Mouse (Mus musculus) kidney, adult 8-10 months (tissue): ENCODE data around the gene 9530053A07Rik.

Experiments used
- DNase-seq, 2 experiments: peaks; one replicate each; pipeline ENCODE4 v3.0.0; 2022

9530053A07Rik gene

DNA sequence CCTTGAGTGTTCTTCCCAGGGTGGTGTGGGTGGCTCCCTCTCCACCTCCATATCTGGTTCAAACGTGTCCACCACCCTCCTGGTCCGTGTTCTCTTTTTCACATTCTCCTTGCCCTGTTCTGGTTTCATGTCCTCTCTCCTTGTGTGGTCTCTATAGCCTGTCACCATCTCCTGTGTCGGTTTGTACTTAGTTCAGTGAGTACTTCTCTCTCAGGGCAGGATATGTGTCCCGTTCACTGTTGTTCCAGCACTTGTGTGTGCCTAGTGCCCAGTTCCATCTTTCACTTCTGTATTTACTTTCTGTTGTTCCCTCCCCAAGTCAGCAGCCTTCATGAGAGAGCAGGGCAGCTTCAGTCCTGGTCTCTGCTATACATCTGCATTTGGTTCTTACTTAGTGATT is 46.1 kb downstream of the 9530053A07Rik start:
- no peak for DNase-seq

DNA sequence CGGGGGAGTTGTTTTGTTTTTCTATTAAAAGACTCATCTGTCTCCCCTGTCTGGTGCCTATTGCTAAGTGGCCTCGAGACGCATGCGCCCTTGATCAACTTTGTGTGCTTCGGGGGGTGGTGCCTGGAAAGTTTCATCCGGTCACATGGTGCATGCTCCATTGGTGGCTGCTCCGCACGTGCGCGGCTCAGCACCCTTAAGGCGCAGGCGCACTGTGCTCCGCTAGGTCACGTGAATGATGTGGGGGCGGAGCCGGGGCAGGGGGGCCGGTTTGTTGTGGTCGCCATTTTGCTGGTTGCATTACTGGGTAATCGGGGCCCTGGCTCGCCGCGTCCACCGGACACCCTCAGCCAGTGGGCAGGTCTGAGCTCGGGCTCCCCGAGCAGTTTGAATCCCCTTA is 50.0 kb downstream of the 9530053A07Rik start, which contains the start of gene Dyrk1b:
Gene Dyrk1b, plus strand, starts transcription at position 242 of the 400 bp plus-strand sequence.
- DNase-seq, result peak; percentile 98 to 99

DNA sequence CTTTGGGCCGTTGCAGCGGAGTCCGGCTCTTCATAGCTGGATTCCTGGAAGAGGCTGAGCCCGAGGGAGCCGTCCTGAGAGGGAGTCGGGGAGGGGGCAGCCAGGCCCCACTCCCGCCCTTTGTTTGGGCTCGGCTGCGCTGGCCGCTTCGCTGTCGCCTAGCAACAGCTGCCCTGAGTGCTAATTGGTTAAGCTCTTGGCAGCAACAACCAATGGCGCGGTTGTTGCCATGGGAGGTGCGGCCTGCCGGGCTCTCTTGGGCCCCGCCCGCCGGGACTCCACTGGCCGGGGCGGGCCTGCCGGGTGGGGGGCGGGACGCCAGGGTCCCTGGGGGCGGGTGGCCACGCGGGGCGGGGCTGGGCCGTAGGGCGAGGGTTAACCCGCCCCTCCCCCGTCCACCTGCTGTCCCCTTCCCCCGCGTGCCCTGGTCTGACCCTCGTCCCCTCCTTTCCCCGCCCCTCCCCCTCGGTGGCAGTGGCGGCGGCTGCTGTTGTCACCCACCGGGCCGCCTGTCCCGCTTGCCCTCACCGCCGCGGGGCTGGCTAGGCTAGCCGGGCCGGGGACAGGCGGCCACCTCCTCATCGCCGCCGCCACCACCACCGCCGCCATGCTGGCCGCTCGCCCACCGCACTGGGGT is 50.6 kb downstream of the 9530053A07Rik start:
- peak; percentile 95 for DNase-seq

DNA sequence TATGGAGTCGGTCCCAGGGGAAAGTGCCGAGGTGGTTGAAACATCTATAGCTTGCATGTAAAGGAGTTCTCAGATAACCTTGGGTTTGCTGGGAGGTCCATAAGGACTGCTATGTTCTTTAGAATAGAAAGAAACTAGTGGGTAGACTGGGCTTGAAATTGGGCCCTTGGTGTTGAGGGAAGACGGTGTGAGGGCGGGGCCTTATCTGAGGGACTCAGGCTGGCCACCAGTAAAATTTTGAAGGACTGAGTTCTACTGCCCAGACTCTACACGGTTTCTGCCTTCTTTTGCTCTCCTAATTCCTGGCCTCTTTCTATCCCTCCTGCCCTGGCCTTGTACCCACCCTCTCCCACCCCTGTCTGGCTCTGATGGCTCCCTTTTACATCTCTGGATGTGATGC is 51.6 kb downstream of the 9530053A07Rik start:
- no peak for DNase-seq

DNA sequence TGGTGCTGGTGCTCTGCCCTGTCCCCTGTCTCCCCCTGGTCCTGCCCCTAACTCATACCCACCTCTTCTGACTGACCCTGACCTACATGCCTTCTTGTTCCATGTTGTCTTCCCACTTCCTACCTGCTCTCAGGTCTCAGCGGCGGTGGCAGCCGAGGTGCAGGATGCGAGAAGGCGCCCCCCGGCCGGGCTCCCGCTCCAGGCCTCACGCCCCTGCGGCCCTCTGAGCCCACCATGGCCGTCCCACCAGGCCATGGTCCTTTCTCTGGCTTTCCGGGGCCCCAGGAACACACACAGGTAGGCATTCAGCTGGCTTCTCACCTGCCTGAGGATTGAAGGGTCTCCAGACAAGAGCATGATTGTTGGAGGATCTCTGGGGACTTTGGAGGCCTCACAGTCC is 52.1 kb downstream of the 9530053A07Rik start:
- no peak for DNase-seq

DNA sequence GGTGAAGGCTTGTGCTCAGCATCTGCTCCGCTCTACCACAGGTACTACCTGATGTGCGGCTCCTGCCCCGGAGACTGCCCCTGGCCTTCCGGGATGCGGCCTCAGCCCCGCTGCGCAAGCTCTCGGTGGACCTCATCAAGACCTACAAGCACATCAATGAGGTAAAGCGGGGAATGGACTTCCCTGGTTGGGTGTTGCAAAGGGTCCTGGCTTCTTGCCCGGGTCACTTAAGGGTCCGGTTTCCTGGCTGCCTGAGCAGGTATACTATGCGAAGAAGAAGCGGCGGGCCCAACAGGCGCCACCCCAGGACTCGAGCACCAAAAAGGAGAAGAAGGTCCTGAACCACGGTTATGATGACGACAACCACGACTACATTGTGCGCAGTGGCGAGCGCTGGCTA is 53.1 kb downstream of the 9530053A07Rik start:
- DNase-seq, result no peak

DNA sequence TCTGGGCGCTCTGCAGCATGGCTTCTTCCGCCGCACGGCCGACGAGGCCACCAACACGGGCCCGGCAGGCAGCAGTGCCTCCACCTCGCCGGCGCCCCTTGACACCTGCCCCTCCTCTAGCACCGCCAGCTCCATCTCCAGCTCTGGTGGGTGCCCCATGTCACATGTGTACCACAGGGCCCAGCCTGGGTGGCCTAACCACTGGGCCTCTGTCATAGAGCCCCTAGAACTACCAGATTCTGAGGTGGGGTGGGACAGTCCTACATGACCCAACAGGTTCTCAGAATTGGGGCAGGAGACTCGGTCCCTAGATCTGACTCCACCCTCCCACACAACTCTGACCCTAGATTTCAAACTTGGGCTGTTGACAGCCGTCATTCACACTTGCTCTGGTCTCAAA is 56.6 kb downstream of the 9530053A07Rik start:
- DNase-seq, result no peak

DNA sequence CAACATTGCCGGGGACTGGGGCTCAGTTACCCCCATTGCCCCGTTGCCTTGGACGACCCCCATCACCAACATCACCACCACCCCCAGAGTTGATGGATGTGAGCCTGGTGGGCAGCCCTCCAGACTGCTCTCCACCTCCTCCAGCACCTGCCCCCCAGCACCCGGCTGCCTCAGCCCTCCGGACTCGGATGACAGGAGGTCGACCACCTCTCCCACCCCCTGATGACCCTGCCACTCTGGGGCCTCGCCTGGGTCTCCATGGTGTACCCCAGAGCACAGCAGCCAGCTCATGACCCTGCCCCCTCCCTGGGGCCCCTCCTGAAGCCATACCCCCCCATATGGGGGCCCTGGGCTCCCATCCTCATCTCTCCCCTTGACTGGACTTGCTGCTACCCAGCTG is 57.4 kb downstream of the 9530053A07Rik start:
- no peak for DNase-seq

DNA sequence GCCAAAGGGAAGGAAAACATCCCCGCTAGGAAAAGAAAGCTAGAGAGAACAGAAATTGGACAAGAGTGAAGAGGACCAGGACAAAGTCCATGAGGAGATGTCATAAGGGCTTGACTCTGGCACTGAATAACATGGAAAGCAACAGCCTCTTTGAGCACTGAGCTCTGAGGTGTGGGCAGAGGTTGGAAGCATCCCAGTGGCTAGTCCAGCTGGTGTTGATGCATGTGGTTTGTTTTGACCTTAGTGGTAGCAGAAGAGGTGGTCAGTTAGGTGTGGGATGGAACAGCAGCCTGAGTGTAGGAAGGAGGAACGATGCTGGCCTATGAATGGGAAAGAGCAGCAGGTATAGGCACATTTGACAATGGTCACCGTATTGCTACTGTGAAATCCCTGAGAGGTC is 62.2 kb downstream of the 9530053A07Rik start:
- no peak for DNase-seq

DNA sequence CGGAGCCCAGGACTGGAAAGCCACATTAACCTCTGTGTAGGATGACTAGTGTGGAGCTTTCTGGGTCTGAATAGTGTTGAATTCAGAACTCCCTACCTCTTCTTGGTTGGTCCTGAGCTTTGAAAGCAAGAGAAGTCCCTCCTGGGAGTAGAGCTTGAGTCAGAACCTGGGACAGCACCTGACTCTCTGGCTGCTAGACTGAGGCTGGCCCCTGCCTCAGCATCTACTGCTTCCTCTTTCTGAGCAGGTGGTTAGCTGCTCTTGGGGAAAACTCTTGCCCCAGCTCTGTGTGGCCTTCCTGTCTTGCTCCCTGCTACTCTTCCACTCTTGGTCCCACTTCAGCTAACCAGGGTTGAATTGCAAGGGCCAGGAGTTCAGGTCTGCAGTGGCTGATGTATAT is 62.6 kb downstream of the 9530053A07Rik start:
- DNase-seq, result no peak

DNA sequence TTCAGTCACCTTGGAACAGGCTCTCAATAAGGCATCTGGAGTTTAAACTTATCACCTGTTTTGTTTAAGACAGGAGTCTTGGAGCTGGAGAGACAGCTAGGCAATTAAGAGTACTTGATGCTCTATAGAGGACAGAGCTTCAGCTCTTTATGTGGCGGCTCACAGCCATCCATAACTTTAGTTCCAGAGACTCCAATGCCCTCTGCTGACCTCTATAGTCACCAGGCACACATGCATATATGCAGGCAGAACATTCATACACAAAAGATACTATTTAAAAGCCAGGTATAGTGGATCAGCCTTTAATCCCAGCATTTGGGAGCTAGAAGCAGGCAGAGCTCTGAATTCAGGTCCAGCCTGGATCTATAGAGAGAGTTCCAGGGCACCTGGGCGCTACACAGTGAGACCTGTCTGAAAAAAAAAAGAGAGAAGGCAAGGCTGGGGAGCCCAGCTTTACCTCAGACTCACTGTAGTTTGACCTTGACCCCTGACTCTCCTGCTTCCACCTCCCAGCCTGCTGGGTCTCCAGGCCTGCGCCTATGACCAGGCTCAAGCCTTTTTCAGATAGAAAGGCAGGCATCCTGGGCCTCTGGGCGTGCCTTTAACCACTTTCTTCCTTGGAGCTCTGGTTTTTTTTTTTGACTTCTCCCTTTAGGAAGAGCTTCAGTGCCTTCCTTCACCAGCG is 66.3 kb downstream of the 9530053A07Rik start:
- no peak for DNase-seq

DNA sequence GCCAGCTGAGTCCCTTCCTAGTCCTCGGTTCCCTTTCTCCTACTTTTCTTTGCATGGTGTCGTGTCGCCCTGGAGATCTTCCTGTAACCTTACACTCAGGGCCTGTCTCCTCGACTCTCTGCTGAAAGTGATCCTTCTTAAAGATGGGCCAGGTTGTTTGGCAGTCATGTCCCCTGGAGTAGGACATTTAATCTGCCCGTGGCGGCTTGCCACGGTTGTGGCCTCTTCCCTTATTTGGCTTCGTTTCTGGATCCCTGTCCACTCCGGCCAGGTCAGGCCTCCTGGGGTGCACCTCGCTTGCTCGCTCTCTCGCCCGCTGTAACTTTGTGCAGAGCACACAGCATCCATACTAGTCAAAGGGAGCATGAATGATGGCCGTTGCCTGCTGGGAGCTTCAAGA is 67.3 kb downstream of the 9530053A07Rik start:
- no peak for DNase-seq

DNA sequence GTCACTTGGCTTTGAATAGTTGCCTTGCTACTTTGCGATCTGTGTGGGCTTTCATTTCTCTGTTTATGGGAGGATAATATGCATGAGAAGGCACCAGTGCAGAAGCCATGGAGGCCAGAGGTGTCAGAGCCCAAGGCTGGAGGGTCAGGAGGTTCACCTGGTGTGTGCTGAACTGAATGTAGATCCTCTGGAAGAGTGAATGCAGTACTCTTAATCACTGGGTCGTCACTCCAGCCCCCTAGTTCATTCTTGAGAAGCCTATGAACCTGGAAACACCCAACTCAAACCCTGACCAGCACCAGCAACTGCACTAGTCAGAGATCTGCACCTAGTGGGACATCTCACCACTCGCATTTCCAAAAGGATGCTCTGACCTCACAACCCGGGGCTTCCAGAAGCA is 69.8 kb downstream of the 9530053A07Rik start:
- DNase-seq, result no peak

DNA sequence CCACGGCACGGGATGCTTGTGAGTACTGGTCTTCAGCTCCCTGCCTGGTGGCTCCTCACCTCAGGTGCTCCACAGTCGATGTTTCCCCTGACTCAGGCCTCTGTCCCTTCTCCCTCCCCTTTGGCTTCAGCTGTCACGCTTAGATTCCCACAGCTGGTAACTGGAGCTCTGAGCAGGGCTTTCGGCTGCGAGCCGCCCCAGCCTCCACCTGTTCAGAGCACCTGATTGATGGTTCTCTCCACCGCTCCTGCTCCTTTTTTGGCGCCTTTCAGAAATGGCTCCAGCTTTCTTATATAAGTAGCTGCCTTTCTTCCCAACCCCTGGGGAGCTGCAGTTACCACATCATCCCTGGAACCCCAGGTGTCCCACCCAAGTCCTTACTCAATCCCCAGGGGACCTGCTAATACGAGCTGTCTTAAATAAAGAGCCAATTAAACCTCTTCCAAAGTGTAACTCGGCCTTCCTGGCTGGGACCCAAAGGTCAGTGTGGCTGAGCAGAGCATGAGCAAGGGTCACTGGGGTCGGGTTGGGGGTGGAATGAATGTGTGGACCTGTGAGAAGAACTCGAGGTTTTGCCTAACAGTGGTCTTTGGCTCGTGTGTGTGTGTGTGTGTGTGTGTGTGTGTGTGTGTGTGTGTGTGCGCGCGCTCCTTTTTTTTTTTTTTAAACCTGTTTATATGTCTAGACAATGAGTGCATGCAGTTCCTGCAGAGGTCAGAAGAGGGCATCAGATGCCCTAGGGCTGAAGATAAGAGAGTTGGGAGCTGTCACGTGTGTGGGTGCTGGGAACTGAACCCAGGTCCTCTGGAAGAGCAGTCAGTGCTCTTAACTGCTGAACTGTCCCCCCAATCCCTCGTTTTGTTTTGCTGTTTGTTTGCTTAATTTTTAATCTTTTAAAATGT is 74.2 kb downstream of the 9530053A07Rik start:
- DNase-seq, result peak; percentile 73 to 77

DNA sequence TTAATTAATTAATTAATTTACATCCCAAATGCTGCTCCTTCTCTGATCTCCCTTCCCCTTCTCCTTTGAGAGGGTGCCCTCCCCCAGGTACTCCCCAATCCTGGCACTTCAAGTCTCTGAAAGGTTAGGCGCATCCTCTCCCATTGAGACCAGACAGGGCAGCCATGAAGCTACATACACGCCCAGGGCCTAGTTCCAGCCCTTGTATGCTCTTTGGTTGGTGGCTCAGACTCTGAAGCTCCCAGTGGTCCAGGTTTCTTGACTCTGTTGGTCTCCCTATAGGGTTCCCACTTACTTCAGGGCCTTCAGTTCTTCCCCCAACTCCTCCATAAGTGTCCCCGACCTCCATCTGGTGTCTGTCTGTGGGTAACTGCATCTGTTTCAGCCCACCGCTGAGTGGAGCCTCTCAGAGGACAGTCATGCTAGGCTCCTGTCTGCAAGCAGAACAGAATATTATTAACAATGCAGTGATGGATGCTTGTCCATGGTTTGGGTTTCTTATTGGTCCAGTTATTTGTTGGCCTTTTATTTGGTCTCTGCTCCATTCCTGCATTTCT is 76.9 kb downstream of the 9530053A07Rik start:
- peak in 1 of 2 experiments; percentile 41 for DNase-seq

DNA sequence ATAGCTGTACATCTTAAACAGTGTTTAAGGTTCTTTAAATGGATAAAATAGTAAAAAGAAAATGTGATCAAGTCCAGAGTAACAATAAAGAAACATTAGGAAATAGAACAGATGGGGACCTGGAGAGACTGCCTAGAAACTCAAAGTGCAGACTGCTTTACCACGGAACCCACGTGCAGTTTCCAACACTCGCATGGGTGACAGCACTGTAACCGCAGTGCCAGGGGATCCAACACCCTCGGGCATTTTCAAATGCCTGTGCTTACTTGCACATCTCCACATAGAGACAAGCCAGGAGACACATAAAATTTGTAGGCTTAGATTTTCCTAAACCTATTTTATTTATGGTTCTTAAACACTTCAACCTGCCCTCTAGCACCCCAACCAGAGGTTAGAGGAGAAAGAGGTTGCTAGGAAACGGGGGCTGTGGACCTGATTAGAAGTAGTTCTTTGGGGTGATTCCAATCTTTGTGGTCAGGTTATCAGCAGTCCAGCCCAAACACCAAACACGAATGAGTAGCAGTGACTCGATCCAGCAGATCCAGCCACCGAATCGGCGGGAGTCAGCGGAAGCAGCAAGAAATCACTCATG is 79.2 kb downstream of the 9530053A07Rik start:
- no peak for DNase-seq

DNA sequence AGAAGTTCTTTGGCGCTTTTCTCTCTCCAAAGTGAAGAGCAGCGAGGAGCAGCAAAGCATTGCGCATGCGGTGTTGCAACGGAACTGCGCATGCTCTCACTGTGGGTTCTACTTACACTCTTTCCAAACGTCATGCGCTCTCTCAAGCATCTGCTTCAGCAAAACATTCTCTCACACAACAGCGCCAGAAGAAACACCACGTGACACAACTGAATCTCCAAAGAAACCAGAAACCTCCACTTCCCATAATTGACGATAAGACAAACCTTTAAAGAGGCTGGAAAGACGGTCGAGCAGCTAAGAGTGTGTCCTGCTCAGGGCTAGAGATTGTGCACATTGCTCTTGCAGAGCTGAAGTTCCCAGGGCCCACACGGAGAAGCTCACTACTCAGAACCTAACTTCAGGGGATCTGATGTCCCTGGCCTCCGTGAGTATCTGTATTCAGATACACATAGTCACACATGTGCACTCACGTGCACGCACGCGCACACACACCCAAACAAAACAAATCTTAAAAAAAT is 79.8 kb downstream of the 9530053A07Rik start:
- DNase-seq, result peak; percentile 65 to 72

DNA sequence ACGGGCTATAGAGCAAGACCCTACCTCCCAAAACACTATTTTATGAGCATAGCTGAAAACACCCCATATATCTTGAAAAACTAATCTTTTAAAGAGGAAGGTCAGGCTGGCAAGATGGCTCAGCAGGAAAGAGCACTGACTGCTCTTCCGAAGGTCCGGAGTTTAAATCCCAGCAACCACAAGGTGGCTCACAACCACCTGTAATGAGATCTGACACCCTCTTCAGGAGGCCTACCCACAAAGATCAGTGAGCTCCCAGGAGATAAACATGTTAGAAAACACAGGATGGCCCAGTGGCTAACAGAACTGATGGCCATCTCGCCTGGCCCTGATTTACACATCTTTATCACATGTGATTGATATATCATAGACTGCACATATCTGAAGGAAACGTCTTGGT is 81.5 kb downstream of the 9530053A07Rik start:
- DNase-seq, result peak in 1 of 2 experiments; percentile 38

DNA sequence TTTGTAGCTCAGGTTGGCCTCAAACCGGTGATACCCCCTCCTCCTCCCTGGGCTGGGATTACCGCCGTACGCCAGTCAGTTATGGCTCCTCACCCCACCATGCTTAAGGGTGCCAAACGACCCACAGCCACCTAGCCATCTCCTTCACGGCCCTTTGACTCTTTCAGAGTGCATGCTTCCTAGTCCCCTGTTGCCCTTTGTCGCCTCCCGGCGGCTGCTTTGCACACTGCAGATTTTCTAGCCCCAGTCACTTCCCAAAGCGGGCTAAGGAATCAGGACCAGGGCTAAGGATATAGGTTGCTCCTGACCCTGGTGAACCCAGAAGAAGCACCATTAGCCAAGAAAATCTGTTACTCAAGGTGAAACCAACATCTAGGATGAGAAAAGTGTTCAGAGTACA is 84.9 kb downstream of the 9530053A07Rik start:
- DNase-seq, result peak; percentile 70 to 83
